Mouse (Mus musculus): ENCODE measurements at regions not wholly inside any gene's neighbourhood (a gene's known extent, or its start where the extent isn't known, plus 50 kb on each side); places are given as distances from the start of the nearest gene placed in this dataset.

- in situ Hi-C loops (cut with MboI; ENCODE audit: low pct_ligation_motif_present, low pct_unique_long_range_greater_than_20kb, low sequenced_read_pairs) (no loop called here), dilution Hi-C loops (cut with MboI; ENCODE audit: extremely low pct_ligation_motif_present, extremely low pct_unique_long_range_greater_than_20kb, low sequenced_read_pairs) (no loop called here)
- DNase-seq (ENCODE audit: extremely low read depth): no peak
- Histone ChIP-seq H3K27ac (ENCODE audit: insufficient read depth, low read depth) (no peak overlapping the region), H3K79me2 (replicated peaks; ENCODE audit: control insufficient read depth, extremely low read depth, insufficient read depth, poor library complexity, severe bottlenecking) (no peaks in the 10 kb centered on the region), H3K27me3 (replicated peaks) (no peaks in the 10 kb centered on the region), H3K9me3 (replicated peaks; ENCODE audit: low read length) (peaks cover 2% of the 10 kb centered on the region), H3K36me3 (replicated peaks in 1 of 2; ENCODE audit: control insufficient read depth in 1 of 2, insufficient read depth in 1 of 2, low read length in 1 of 2) (no peaks in the 10 kb centered on the region), H3K4me2 (ENCODE audit: insufficient read depth, low read depth, poor library complexity, severe bottlenecking) (no peak overlapping the region), H3K4me1 (ENCODE audit: control insufficient read depth in 1 of 2, insufficient read depth in 2 of 2) (no peaks in the 10 kb centered on the region), H3K9ac (ENCODE audit: insufficient read depth, low read depth) (no peak overlapping the region), H3K4me3 (replicated peaks in 1 of 3; ENCODE audit: low read depth in 2 of 3, low read length in 2 of 3, poor library complexity in 1 of 3) (no peak overlapping the region)
- TF ChIP-seq MAFK (IDR thresholded peaks at IDR 0.05; ENCODE audit: insufficient replicate concordance, low read length): no peak
- TF ChIP-seq ZNF384 (IDR thresholded peaks at IDR 0.05; ENCODE audit: low read depth, low read length): no peak
- TF ChIP-seq RCOR1 (conservative IDR thresholded peaks at IDR 0.05; ENCODE audit: low read depth, low read length): no peak
- no peak for TF ChIP-seq IRF4 (IDR thresholded peaks at IDR 0.05; ENCODE audit: low read depth, low read length)
- TF ChIP-seq E2F4 (IDR thresholded peaks at IDR 0.05; ENCODE audit: insufficient replicate concordance, low read depth, low read length): no peak
- no peak for TF ChIP-seq ZC3H11A (IDR thresholded peaks at IDR 0.05; ENCODE audit: low read depth, low read length)
- TF ChIP-seq PAX5 (IDR thresholded peaks at IDR 0.05; ENCODE audit: low read length): no peak
- no peak for TF ChIP-seq NRF1 (IDR thresholded peaks at IDR 0.05; ENCODE audit: low read depth, low read length)
- TF ChIP-seq KAT2A (IDR thresholded peaks at IDR 0.05; ENCODE audit: insufficient replicate concordance, low read length): no peak
- TF ChIP-seq GABPA (IDR thresholded peaks at IDR 0.05; ENCODE audit: insufficient replicate concordance, low read depth, low read length): no peak
- no peak for TF ChIP-seq USF2 (conservative IDR thresholded peaks at IDR 0.05; ENCODE audit: low read depth, low read length)
- no peak for TF ChIP-seq HCFC1 (IDR thresholded peaks at IDR 0.05; ENCODE audit: low read depth, low read length)
- no peak for TF ChIP-seq TBP (conservative IDR thresholded peaks at IDR 0.05; ENCODE audit: low read depth, low read length)
- TF ChIP-seq MEF2A (IDR thresholded peaks at IDR 0.05; ENCODE audit: borderline replicate concordance, low read depth, low read length): no peak
- no peak for TF ChIP-seq JUN (IDR thresholded peaks at IDR 0.05; ENCODE audit: insufficient read depth, low read depth, low read length)
Observed at GRCm38 (mm10) chr13:48717036-48717435, 54.2 kb downstream of the Barx1 start.

DNA sequence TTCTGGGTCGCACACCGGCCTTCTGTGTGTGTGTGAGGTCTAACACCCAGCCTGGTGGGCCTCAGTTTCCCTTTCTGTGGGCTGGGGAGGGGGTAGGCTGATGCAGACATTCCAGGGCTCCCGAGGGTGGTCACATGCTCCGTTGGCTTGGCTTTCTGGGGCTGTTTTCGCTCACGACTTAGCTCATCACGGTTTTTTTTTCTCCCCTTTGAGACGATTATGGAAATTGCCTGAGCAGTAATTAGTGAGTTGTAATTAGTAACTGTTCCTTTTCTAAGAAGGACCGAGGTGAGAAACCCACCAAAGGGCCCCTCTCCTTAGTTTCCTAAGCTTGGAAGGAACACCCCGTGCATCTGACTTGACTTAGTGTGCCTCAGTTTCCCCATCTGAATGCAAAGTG lies 54.7 kb downstream of the Barx1 start:
- DNase-seq (ENCODE audit: extremely low read depth): no peak
- Histone ChIP-seq H3K4me3 (replicated peaks in 1 of 3; ENCODE audit: low read depth in 2 of 3, low read length in 2 of 3, poor library complexity in 1 of 3) (no peak overlapping the region), H3K27me3 (replicated peaks) (no peaks in the 10 kb centered on the region), H3K79me2 (replicated peaks; ENCODE audit: control insufficient read depth, extremely low read depth, insufficient read depth, poor library complexity, severe bottlenecking) (no peaks in the 10 kb centered on the region), H3K27ac (ENCODE audit: insufficient read depth, low read depth) (no peak overlapping the region), H3K4me2 (ENCODE audit: insufficient read depth, low read depth, poor library complexity, severe bottlenecking) (no peak overlapping the region), H3K9ac (ENCODE audit: insufficient read depth, low read depth) (no peak overlapping the region), H3K4me1 (ENCODE audit: control insufficient read depth in 1 of 2, insufficient read depth in 2 of 2) (no peaks in the 10 kb centered on the region), H3K9me3 (replicated peaks; ENCODE audit: low read length) (peaks cover 2% of the 10 kb centered on the region), H3K36me3 (replicated peaks in 1 of 2; ENCODE audit: control insufficient read depth in 1 of 2, insufficient read depth in 1 of 2, low read length in 1 of 2) (no peaks in the 10 kb centered on the region)
- TF ChIP-seq ELF1 (IDR thresholded peaks at IDR 0.05; ENCODE audit: low read depth, low read length): no peak
- no peak for TF ChIP-seq NRF1 (IDR thresholded peaks at IDR 0.05; ENCODE audit: low read depth, low read length)
- no peak for TF ChIP-seq ZKSCAN1 (IDR thresholded peaks at IDR 0.05; ENCODE audit: borderline replicate concordance, low read depth, low read length)
- TF ChIP-seq MAFK (IDR thresholded peaks at IDR 0.05; ENCODE audit: insufficient replicate concordance, low read length): no peak
- TF ChIP-seq MAX (IDR thresholded peaks at IDR 0.05; ENCODE audit: low read length): no peak
- TF ChIP-seq POLR2AphosphoS2 (IDR thresholded peaks at IDR 0.05; ENCODE audit: low read depth, low read length): no peak
- no peak for TF ChIP-seq NELFE (IDR thresholded peaks at IDR 0.05; ENCODE audit: low read depth, low read length)
- no peak for TF ChIP-seq HCFC1 (IDR thresholded peaks at IDR 0.05; ENCODE audit: low read depth, low read length)
- TF ChIP-seq ZC3H11A (IDR thresholded peaks at IDR 0.05; ENCODE audit: low read depth, low read length): no peak
- in situ Hi-C loops (cut with MboI; ENCODE audit: low pct_ligation_motif_present, low pct_unique_long_range_greater_than_20kb, low sequenced_read_pairs) (no loop called here), dilution Hi-C loops (cut with MboI; ENCODE audit: extremely low pct_ligation_motif_present, extremely low pct_unique_long_range_greater_than_20kb, low sequenced_read_pairs) (no loop called here)

Measured in CH12.LX (cell line).